Mouse (Mus musculus) forebrain, embryonic 14.5 days (tissue): Measurements from ENCODE around the gene Mefv. TPM values are rescaled to one million over a fixed set of nuclear protein-coding genes. Genes with fewer than 3 reads are reported as not detected.
"Not testable (repeated sequence)": the region's sequence is repeated elsewhere in the genome, so short reads cannot be mapped to it uniquely, and the experiment has no call there.

Experiments
- ATAC-seq: fragments of 200-750 bp; cut with Nextera tagmentation; 2 replicates; pipeline ENCODE4 v1.8.0; 2017; ENCODE audit warnings: mild to moderate bottlenecking, moderate library complexity
- DNase-seq: peaks from one replicate; pipeline ENCODE4 v3.0.0-alpha.2; 2015; ENCODE audit warnings: low spot score
- H3K27ac ChIP-seq: fragments of 300-500 bp; sonication (generic); 2 replicates; pipeline ENCODE4 v1.5.1; 2014; ENCODE audit warnings: low read depth, mild to moderate bottlenecking, control low read depth, low read length, moderate library complexity
- H3K27me3 ChIP-seq: fragments of 300-500 bp; sonication (generic); replicated peaks from 2 replicates; pipeline ENCODE4 v1.6.1; 2014; ENCODE audit warnings: low read length, control low read depth, mixed read lengths; ENCODE audit not compliant: control insufficient read depth, insufficient read depth
- H3K36me3 ChIP-seq: fragments of 300-500 bp; sonication (generic); 2 replicates; pipeline ENCODE4 v1.6.1; 2014; ENCODE audit warnings: low read length, control low read depth; ENCODE audit not compliant: control insufficient read depth, insufficient read depth
- H3K4me1 ChIP-seq: fragments of 300-500 bp; sonication (generic); 2 replicates; pipeline ENCODE4 v1.6.1; 2014; ENCODE audit warnings: antibody characterized with exemption, low read length, control low read depth; ENCODE audit not compliant: control insufficient read depth, insufficient read depth
- H3K4me2 ChIP-seq: fragments of 300-500 bp; sonication (generic); 2 replicates; pipeline ENCODE4 v1.6.1; 2014; ENCODE audit warnings: mild to moderate bottlenecking, control low read depth, low read length
- H3K4me3 ChIP-seq: fragments of 300-500 bp; sonication (generic); 2 replicates; pipeline ENCODE4 v1.5.1; 2014; ENCODE audit warnings: low read depth, low read length, control low read depth
- H3K9ac ChIP-seq: fragments of 300-500 bp; sonication (generic); 2 replicates; pipeline ENCODE4 v1.6.1; 2014; ENCODE audit warnings: mild to moderate bottlenecking, low read length, control low read depth, moderate library complexity
- H3K9me3 ChIP-seq: fragments of 300-500 bp; sonication (generic); replicated peaks from 2 replicates; pipeline ENCODE4 v1.6.1; 2016; ENCODE audit warnings: low read length, control low read depth, mixed read lengths; ENCODE audit not compliant: control insufficient read depth
- WGBS: fragments of 180-500 bp; shearing (Covaris S2); extraction: QIAGEN DNeasy Blood & Tissue Kit; methylation state at CpG from one replicate; pipeline ENCODE4 v1.1.7; 2014; 5-methylcytosine and 5-hydroxymethylcytosine counted together
- polyA plus RNA-seq: library from polyadenylated mRNA; unstranded; fragments of >200 nt; fragmentation: Nextera tagmentation; extraction: Ambion mirVana; gene quantifications from 2 replicates; pipeline ENCODE4 v1.2.1, GENCODE M21; 2014

Mefv gene
- polyA plus RNA-seq, 1 experiment from 2014 or later: not detected

- WGBS: 84% methylated on average over 6 of the region's 6 CpGs
- ATAC-seq: no peak
- no peak overlapping the region for H3K27ac ChIP-seq
- H3K9me3 ChIP-seq: no peaks in the 10 kb centered on the region
- no peak for DNase-seq
- no peak overlapping the region for H3K9ac ChIP-seq
- H3K36me3 ChIP-seq: no peaks in the 10 kb centered on the region
- H3K4me2 ChIP-seq: no peak overlapping the region
- H3K4me1 ChIP-seq: no peaks in the 10 kb centered on the region
- H3K4me3 ChIP-seq: no peak overlapping the region
- H3K27me3 ChIP-seq: no peaks in the 10 kb centered on the region
Measured at GRCm38 (mm10) chr16:3727980-3728720, 10.3 kb upstream of the Mefv start.

- H3K27ac ChIP-seq: no peak overlapping the region
- no peak overlapping the region for H3K4me2 ChIP-seq
- H3K9me3 ChIP-seq: no peaks in the 10 kb centered on the region
- no peak for ATAC-seq
- H3K4me3 ChIP-seq: no peak overlapping the region
- H3K4me1 ChIP-seq: no peaks in the 10 kb centered on the region
- H3K27me3 ChIP-seq: no peaks in the 10 kb centered on the region
- no peaks in the 10 kb centered on the region for H3K36me3 ChIP-seq
- DNase-seq: no peak
- 75% methylated on average over 3 of the region's 3 CpGs for WGBS
- no peak overlapping the region for H3K9ac ChIP-seq
Measured at GRCm38 (mm10) chr16:3723231-3723630, 5.3 kb upstream of the Mefv start.

DNA sequence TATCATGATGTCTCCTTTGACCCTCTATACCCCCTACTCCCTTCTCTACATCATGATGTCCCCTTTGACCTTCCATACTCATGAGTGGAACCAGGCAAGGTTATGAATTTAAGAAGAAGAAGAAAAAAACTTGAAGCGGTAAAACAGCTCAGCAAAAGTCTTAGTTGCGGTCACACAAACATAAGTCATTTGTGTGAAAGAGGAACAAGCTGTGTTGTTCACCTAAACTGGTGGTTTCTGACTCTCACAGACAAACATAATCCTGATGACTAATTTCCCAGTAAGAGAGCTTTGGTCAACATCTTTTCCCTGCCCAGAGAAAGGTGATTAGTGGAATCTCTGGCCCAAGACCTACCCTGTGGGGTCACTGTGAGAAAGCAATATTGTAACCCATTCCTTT lies 3.2 kb downstream of the Mefv start:
- no peak overlapping the region for H3K9ac ChIP-seq
- no peaks in the 10 kb centered on the region for H3K27me3 ChIP-seq
- ATAC-seq (no peak), DNase-seq (no peak)
- H3K27ac ChIP-seq: no peak overlapping the region
- no peak overlapping the region for H3K4me3 ChIP-seq
- no peaks in the 10 kb centered on the region for H3K4me1 ChIP-seq
- H3K9me3 ChIP-seq: no peaks in the 10 kb centered on the region
- H3K4me2 ChIP-seq: no peak overlapping the region
- no peaks in the 10 kb centered on the region for H3K36me3 ChIP-seq
- 96% methylated on average over 2 of the region's 2 CpGs for WGBS

GRCm38 (mm10) chr16:3706680-3707079 lies 11.2 kb downstream of the Mefv start:
- H3K9ac ChIP-seq: no peak overlapping the region
- 87% methylated on average over 6 of the region's 6 CpGs for WGBS
- no peak for ATAC-seq
- H3K4me2 ChIP-seq: no peak overlapping the region
- H3K9me3 ChIP-seq: no peaks in the 10 kb centered on the region
- H3K36me3 ChIP-seq: no peaks in the 10 kb centered on the region
- H3K27ac ChIP-seq: no peak overlapping the region
- no peaks in the 10 kb centered on the region for H3K4me1 ChIP-seq
- H3K4me3 ChIP-seq: no peak overlapping the region
- H3K27me3 ChIP-seq: no peaks in the 10 kb centered on the region
- DNase-seq: no peak

DNA sequence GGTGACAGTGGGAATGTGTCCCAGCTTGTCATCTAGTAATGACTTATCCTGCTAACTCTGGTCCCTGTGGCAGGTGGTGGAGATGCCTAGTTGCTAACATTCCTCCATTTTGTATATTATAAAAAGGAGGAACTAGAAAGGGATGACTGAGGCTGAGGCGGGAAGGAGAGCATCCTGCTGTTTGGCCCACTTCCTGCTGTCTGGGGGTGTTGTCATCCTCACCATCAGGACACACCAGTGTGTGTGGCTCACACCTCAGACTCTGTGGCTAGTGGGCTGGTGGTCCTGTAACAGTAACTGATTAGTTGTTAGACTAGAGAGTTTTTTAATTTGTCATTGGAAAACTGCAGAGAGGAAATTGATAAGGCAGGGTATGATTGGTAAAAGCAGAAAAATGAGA lies 17.0 kb downstream of the Mefv start:
- Histone ChIP-seq H3K4me3 (no peak overlapping the region), H3K9me3 (no peaks in the 10 kb centered on the region), H3K36me3 (no peaks in the 10 kb centered on the region), H3K9ac (no peak overlapping the region), H3K27me3 (no peaks in the 10 kb centered on the region), H3K27ac (no peak overlapping the region), H3K4me1 (no peaks in the 10 kb centered on the region), H3K4me2 (no peak overlapping the region)
- WGBS: 95% methylated on average over 1 of the region's 1 CpGs
- DNase-seq (no peak), ATAC-seq (no peak)

GRCm38 (mm10) chr16:3699281-3699680 lies 18.6 kb downstream of the Mefv start:
- Histone ChIP-seq H3K9me3 (no peaks in the 10 kb centered on the region), H3K36me3 (no peaks in the 10 kb centered on the region), H3K4me1 (no peaks in the 10 kb centered on the region), H3K4me3 (no peak overlapping the region), H3K4me2 (no peak overlapping the region), H3K27me3 (no peaks in the 10 kb centered on the region), H3K9ac (no peak overlapping the region), H3K27ac (no peak overlapping the region)
- 89% methylated on average over 8 of the region's 8 CpGs for WGBS
- no peak for DNase-seq
- no peak for ATAC-seq

DNA sequence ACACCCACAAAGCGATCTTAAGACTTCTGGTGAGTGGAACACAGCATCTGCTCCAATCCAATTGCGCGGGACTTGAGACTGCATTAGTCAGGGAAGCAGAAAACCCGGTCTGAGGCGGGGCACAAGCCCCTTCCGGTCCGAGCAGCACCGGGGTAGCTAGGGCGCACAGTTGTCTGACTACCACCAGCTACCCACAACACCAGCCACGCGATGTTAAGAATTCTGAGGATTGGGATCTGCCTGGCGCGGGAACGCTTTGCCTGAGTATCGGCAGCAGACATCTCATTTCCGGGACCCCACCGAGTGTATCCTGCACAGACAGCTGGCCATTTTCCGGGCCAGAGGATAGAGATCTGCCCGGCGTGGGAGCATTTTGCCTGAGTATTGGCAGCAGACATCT lies 28.3 kb downstream of the Mefv start:
- H3K4me1 ChIP-seq, H3K4me2 ChIP-seq, H3K27ac ChIP-seq, ATAC-seq, H3K36me3 ChIP-seq, H3K9ac ChIP-seq, DNase-seq, H3K9me3 ChIP-seq, H3K4me3 ChIP-seq, H3K27me3 ChIP-seq: not testable (repeated sequence)
- WGBS: 63% methylated on average over 20 of the region's 20 CpGs

Other genes with a start within 250 kb of the Mefv start
- gene Olfr161, start 127.1 kb downstream of the Mefv start, polyA plus RNA-seq: not detected in 2 replicates
- 27.3 and 30.9 TPM in 2 replicates for gene Zfp263, start 26.0 kb upstream of the Mefv start, polyA plus RNA-seq
- not detected in 2 replicates for gene Olfr15, start 112.8 kb upstream of the Mefv start, polyA plus RNA-seq
- 1.7 TPM in 2 replicates for gene Zfp174, start 129.2 kb upstream of the Mefv start, polyA plus RNA-seq
- gene Naa60, start 154.3 kb upstream of the Mefv start, polyA plus RNA-seq: 68.4 and 83.3 TPM in 2 replicates
- gene Zfp597, start 166.5 kb upstream of the Mefv start, polyA plus RNA-seq: 12.6 and 14.3 TPM in 2 replicates
- 2.6 and 4.1 TPM in 2 replicates for gene Gm20695, start 166.6 kb upstream of the Mefv start, polyA plus RNA-seq
- 9.6 and 10.0 TPM in 2 replicates for gene 1700037C18Rik, start 190.6 kb upstream of the Mefv start, polyA plus RNA-seq
- 35.1 and 35.6 TPM in 2 replicates for gene Cluap1, start 190.7 kb upstream of the Mefv start, polyA plus RNA-seq